Mouse (Mus musculus) kidney, adult 2 months (tissue): ENCODE results near the gene Atxn1.

Source experiments
- CTCF ChIP-seq: fragments of 200-500 bp; conservative IDR thresholded peaks from 2 replicates; pipeline ENCODE4 v1.5.1; 2011; ENCODE audit warnings: low read depth, mild to moderate bottlenecking, control low read depth, low read length, moderate library complexity, mixed read lengths; ENCODE audit not compliant: insufficient read depth, insufficient read length
- POLR2A ChIP-seq: fragments of 200-500 bp; IDR thresholded peaks from one replicate; pipeline ENCODE4 v1.6.1; 2011; ENCODE audit warnings: low read depth, low read length, control low read depth

DNA sequence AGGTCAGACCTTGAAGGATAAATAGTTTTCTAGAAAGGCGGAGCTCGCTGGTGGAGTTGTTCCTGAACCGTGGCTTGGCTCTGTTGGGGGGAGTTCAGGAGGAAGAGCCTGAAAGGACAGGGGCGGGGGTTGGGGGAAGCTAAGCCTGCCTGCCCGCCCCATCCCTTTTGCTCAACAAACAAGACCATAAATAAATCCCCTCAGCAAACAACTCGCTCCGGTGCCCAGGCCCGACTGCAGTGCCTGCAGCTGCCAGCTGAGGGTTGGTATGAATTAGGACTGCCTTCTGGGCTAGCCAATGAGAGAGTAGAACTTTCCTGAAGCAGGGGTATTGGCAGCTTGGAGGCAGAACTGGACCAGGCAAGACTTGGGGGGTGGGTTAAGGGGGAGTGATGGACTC lies 456.3 kb downstream of the Atxn1 start:
- TF ChIP-seq POLR2A = no peak
- TF ChIP-seq CTCF = no peak; the same call in 1 of the 2 replicates
